Mouse (Mus musculus) brain, embryonic 14.5 days (tissue): ENCODE measurements around the gene Stap2. TPM values are rescaled to one million over a fixed set of nuclear protein-coding genes. Genes with fewer than 3 reads are reported as not detected.

ENCODE experiments used
- DNase-seq: peaks from one replicate; pipeline ENCODE4 v3.0.0-alpha.2; 2011; ENCODE audit warnings: low read depth
- CTCF ChIP-seq: fragments of 200-500 bp; IDR thresholded peaks from 2 replicates; pipeline ENCODE4 v1.5.1; 2012; ENCODE audit warnings: inconsistent platforms, mild to moderate bottlenecking, moderate library complexity, borderline replicate concordance; ENCODE audit not compliant: insufficient read depth, insufficient read length; ENCODE audit errors: extremely low read depth
- POLR2A ChIP-seq: fragments of 200-500 bp; IDR thresholded peaks from 2 replicates; pipeline ENCODE4 v1.6.1; 2012; ENCODE audit warnings: mild to moderate bottlenecking, inconsistent platforms, borderline replicate concordance; ENCODE audit not compliant: poor library complexity, insufficient read depth, insufficient read length, severe bottlenecking; ENCODE audit errors: extremely low read depth
- polyA plus RNA-seq: library from polyadenylated mRNA; depleted of rRNA; stranded (reverse); fragments of >200 nt; gene quantifications from 2 replicates; pipeline ENCODE4 v1.2.3, GENCODE M21; 2012; rRNA removed

Gene Stap2
- polyA plus RNA-seq, 1 experiment = 5.7 TPM

DNA sequence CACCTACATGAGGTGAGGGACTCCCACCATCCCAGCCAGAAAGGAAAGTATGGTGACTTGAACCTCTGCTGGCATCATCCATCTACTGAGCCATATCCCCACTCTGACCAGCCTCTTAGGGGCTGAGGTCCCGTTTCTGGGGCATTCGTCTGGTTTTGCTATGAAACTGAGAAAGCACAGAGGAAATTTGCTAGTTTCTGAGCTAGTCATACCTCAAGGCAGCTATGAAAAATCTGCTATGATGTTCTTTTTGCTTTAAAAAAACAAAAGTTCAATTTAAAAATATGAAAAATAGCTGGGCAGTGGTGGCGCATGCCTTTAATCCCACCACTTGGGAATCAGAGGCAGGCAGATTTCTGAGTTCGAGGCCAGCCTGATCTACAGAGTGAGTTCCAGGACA is 56.7 kb downstream of the Stap2 start:
- TF ChIP-seq CTCF (no peak), POLR2A (no peak)
- no peak for DNase-seq

Other genes with a start within 250 kb of the Stap2 start
- gene Zfp119a, start 126.7 kb downstream of the Stap2 start, polyA plus RNA-seq = 3.8 and 4.3 TPM in 2 replicates
- 7.6 and 7.8 TPM in 2 replicates for gene Zfp959, start 113.5 kb downstream of the Stap2 start, polyA plus RNA-seq
- 2.6 and 3.4 TPM in 2 replicates for gene Zfp119b, start 56.1 kb downstream of the Stap2 start, polyA plus RNA-seq
- gene Ebi3, start 52.9 kb downstream of the Stap2 start, polyA plus RNA-seq = 3.7 and 3.8 TPM in 2 replicates
- 12.8 and 15.4 TPM in 2 replicates for gene Yju2, start 46.5 kb downstream of the Stap2 start, polyA plus RNA-seq
- 207 and 264 TPM in 2 replicates for gene Shd, start 35.1 kb downstream of the Stap2 start, polyA plus RNA-seq
- 130 and 155 TPM in 2 replicates for gene Fsd1, start 19.1 kb downstream of the Stap2 start, polyA plus RNA-seq
- 223 and 288 TPM in 2 replicates for gene Mpnd, start 127 bp upstream of the Stap2 start, polyA plus RNA-seq
- 90.3 and 121 TPM in 2 replicates for gene Sh3gl1, start 31.1 kb upstream of the Stap2 start, polyA plus RNA-seq
- gene Chaf1a, start 34.9 kb upstream of the Stap2 start, polyA plus RNA-seq = 9.7 and 11.3 TPM in 2 replicates
- gene Ubxn6, start 69.4 kb upstream of the Stap2 start, polyA plus RNA-seq = 110 and 135 TPM in 2 replicates
- 119 and 129 TPM in 2 replicates for gene Hdgfl2, start 74.0 kb upstream of the Stap2 start, polyA plus RNA-seq
- gene Plin4, start 104.2 kb upstream of the Stap2 start, polyA plus RNA-seq = 0.11 and 0.16 TPM in 2 replicates
- gene Plin5, start 112.0 kb upstream of the Stap2 start, polyA plus RNA-seq = 0.43 and 0.67 TPM in 2 replicates
- 0.06 and 0.18 TPM in 2 replicates for gene Lrg1, start 116.4 kb upstream of the Stap2 start, polyA plus RNA-seq
- gene Sema6b, start 134.8 kb upstream of the Stap2 start, polyA plus RNA-seq = 35.0 and 48.5 TPM in 2 replicates
- 9.8 TPM in 2 replicates for gene Tnfaip8l1, start 156.9 kb upstream of the Stap2 start, polyA plus RNA-seq
- 49.8 and 54.7 TPM in 2 replicates for gene Mydgf, start 178.3 kb upstream of the Stap2 start, polyA plus RNA-seq
- 53.3 and 54.4 TPM in 2 replicates for gene Dpp9, start 213.3 kb upstream of the Stap2 start, polyA plus RNA-seq